Mouse (Mus musculus) inflammation-experienced regulatory T-cells, adult 16 weeks (primary cell): Measurements from ENCODE around the gene Fuca2. TPM values are rescaled to one million over a fixed set of nuclear protein-coding genes. Genes with fewer than 3 reads are reported as not detected.

Experiments
- polyA plus RNA-seq: library from polyadenylated mRNA; unstranded; fragments of 100-300 nt; shearing (Covaris generic); gene quantifications from one replicate; pipeline ENCODE4 v1.2.1, GENCODE M21; 2017

The Fuca2 gene
- polyA plus RNA-seq = 72.9 TPM

GRCm38 (mm10) chr10:13499331-13499730, at the start of gene Fuca2:
Gene Fuca2, plus strand, starts transcription at chr10:13499540.

GRCm38 (mm10) chr10:13473833-13474567, 25.3 kb upstream of the Fuca2 start, which contains the start of gene Phactr2:
Gene Phactr2, minus strand, starts transcription at chr10:13474412.

GRCm38 (mm10) chr10:13552646-13553497, 53.5 kb downstream of the Fuca2 start, which contains the start of the genes Adat2 and Pex3:
Gene Adat2, plus strand, starts transcription at chr10:13552894.
Gene Pex3, minus strand, starts transcription at chr10:13553142.

Other genes starting within 250 kb of the Fuca2 start
- gene Phactr2, start 25.1 kb upstream of the Fuca2 start, polyA plus RNA-seq = 7.6 TPM
- 2.7 TPM for gene Adat2, start 53.4 kb downstream of the Fuca2 start, polyA plus RNA-seq
- 40.3 TPM for gene Pex3, start 53.6 kb downstream of the Fuca2 start, polyA plus RNA-seq